Mouse (Mus musculus) midbrain, postnatal 0 days (tissue): ENCODE data around the gene 4931422A03Rik. TPM values are rescaled to one million over a fixed set of nuclear protein-coding genes. Genes with fewer than 3 reads are reported as not detected.
A peak's percentile ranks its signal among the peaks of the same experiment; 100 is the strongest.
"Not testable (repeated sequence)": the region's sequence is repeated elsewhere in the genome, so short reads cannot be mapped to it uniquely, and the experiment has no call there.

ENCODE experiments used
- ATAC-seq: fragments of 200-750 bp; cut with Nextera tagmentation; 2 replicates; pipeline ENCODE4 v1.8.0; 2017; ENCODE audit warnings: moderate number of reproducible peaks, mild to moderate bottlenecking, moderate TSS enrichment, moderate library complexity; ENCODE audit not compliant: low FRiP score
- DNase-seq: peaks from one replicate; pipeline ENCODE4 v3.0.0-alpha.2; 2015; ENCODE audit warnings: low spot score
- H3K27ac ChIP-seq: fragments of 300-500 bp; sonication (generic); 2 replicates; pipeline ENCODE4 v1.5.1; 2014; ENCODE audit warnings: low read depth, mild to moderate bottlenecking, low read length, mixed read lengths
- H3K27me3 ChIP-seq: fragments of 300-500 bp; sonication (generic); 2 replicates; pipeline ENCODE4 v1.6.1; 2014; ENCODE audit warnings: low read length, control low read depth, mixed read lengths; ENCODE audit not compliant: insufficient read depth
- H3K36me3 ChIP-seq: fragments of 300-500 bp; sonication (generic); 2 replicates; pipeline ENCODE4 v1.6.1; 2014; ENCODE audit warnings: low read length, control low read depth, mixed read lengths; ENCODE audit not compliant: insufficient read depth
- H3K4me1 ChIP-seq: fragments of 300-500 bp; sonication (generic); 2 replicates; pipeline ENCODE4 v1.6.1; 2014; ENCODE audit warnings: mild to moderate bottlenecking, control low read depth, antibody characterized with exemption, low read length, mixed read lengths; ENCODE audit not compliant: insufficient read depth
- H3K4me2 ChIP-seq: fragments of 300-500 bp; sonication (generic); 2 replicates; pipeline ENCODE4 v1.6.1; 2014; ENCODE audit warnings: low read depth, mild to moderate bottlenecking, low read length, mixed read lengths; ENCODE audit not compliant: poor library complexity, severe bottlenecking
- H3K4me3 ChIP-seq: fragments of 300-500 bp; sonication (generic); 2 replicates; pipeline ENCODE4 v1.5.1; 2014; ENCODE audit warnings: low read depth, mild to moderate bottlenecking, low read length, moderate library complexity
- H3K9ac ChIP-seq: fragments of 300-500 bp; sonication (generic); replicated peaks from 2 replicates; pipeline ENCODE4 v1.6.1; 2014; ENCODE audit warnings: mild to moderate bottlenecking, low read length, moderate library complexity, mixed read lengths; ENCODE audit not compliant: poor library complexity, severe bottlenecking
- H3K9me3 ChIP-seq: fragments of 300-500 bp; sonication (generic); 2 replicates; pipeline ENCODE4 v1.6.1; 2016; ENCODE audit warnings: low read length, control low read depth
- CTCF ChIP-seq: IDR thresholded peaks from 2 replicates; pipeline ENCODE4 v1.5.1; 2016; ENCODE audit warnings: antibody characterized with exemption, mild to moderate bottlenecking
- WGBS: fragments of 180-500 bp; shearing (Covaris S2); extraction: QIAGEN DNeasy Blood & Tissue Kit; methylation state at CpG from one replicate; pipeline ENCODE4 v1.1.7; 2014; 5-methylcytosine and 5-hydroxymethylcytosine counted together
- polyA plus RNA-seq: library from polyadenylated mRNA; unstranded; fragments of >200 nt; fragmentation: Nextera tagmentation; extraction: Ambion mirVana; gene quantifications from 2 replicates; pipeline ENCODE4 v1.2.1, GENCODE M21; 2015
- total RNA-seq: library from RNA; depleted of rRNA; stranded (reverse); fragments of >200 nt; gene quantifications from 2 replicates; pipeline ENCODE4 v1.2.3, GENCODE M21; 2014

4931422A03Rik gene
- total and polyA plus RNA-seq, 2 experiments from 2014 or later: 2.8 TPM; not detected in 1

GRCm38 (mm10) chr2:103992162-103992561 lies 36.0 kb downstream of the 4931422A03Rik start:
- peak; percentile 76; the same call in 1 of the 2 replicates for ATAC-seq
- peak overlapping the region; percentile 35 for H3K4me2 ChIP-seq
- TF ChIP-seq CTCF: no peak
- H3K9ac ChIP-seq: peak overlapping the region; percentile 55; the same call in 1 of the 2 replicates
- no peaks in the 10 kb centered on the region for H3K9me3 ChIP-seq
- H3K27ac ChIP-seq: peak overlapping the region; percentile 67
- H3K4me3 ChIP-seq: peak overlapping the region; percentile 17; the same call in 1 of the 2 replicates
- H3K27me3 ChIP-seq: no peaks in the 10 kb centered on the region
- 33% methylated on average over 9 of the region's 9 CpGs for WGBS
- DNase-seq: no peak
- no peaks in the 10 kb centered on the region for H3K36me3 ChIP-seq
- 0 out of 2 replicates have a peak, but pooled peaks cover 3% of the 10 kb centered on the region for H3K4me1 ChIP-seq

DNA sequence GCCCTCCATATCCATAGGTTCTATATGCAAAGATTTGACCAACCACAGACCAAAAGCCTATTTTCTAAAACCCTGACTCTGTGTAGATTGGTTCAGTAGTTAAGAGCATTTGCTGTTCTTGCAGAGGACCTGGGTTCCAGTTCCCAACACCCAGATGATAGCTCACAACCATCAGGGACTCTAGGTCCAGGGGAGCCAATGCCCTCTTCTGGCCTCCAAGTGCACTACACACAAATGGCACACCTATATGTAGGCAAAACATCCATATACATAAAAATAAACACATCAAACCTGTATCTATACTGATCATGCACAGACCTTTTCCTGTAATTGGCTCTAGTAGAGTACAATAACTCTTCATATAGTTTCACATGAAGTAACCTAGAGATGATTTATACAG lies 36.9 kb downstream of the 4931422A03Rik start:
- H3K4me3 ChIP-seq: no peak overlapping the region
- H3K27ac ChIP-seq: no peak overlapping the region
- no peak overlapping the region for H3K9ac ChIP-seq
- DNase-seq (no peak), ATAC-seq (no peak)
- no peaks in the 10 kb centered on the region for H3K9me3 ChIP-seq
- H3K4me1 ChIP-seq: 0 out of 2 replicates have a peak, but pooled peaks cover 3% of the 10 kb centered on the region
- TF ChIP-seq CTCF: peak; percentile 35
- no peaks in the 10 kb centered on the region for H3K27me3 ChIP-seq
- H3K4me2 ChIP-seq: no peak overlapping the region
- no peaks in the 10 kb centered on the region for H3K36me3 ChIP-seq

GRCm38 (mm10) chr2:103989724-103990123 lies 38.4 kb downstream of the 4931422A03Rik start:
- no peak for TF ChIP-seq CTCF
- Histone ChIP-seq H3K9ac (no peak overlapping the region), H3K9me3 (no peaks in the 10 kb centered on the region)

DNA sequence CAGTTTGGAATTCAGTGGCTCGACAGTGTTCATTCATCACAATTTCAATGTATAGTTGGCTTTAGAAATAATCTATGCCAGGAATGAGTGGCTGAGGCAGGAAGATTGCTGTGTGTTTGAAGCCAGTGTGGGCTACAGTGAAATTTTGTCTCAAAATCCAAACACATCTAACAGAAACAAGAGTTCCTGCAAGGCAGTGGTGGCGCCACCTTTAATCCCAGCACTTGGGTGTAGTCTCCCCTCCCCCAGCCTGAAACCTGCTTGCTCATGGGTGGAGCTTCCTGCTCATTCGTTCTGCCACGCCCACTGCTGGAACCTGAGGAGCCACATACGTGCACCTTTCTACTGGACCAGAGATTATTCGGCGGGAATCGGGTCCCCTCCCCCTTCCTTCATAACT lies 40.6 kb downstream of the 4931422A03Rik start:
- H3K4me3 ChIP-seq, H3K27me3 ChIP-seq, H3K9ac ChIP-seq, H3K4me2 ChIP-seq, H3K27ac ChIP-seq, DNase-seq, ATAC-seq, H3K4me1 ChIP-seq, H3K36me3 ChIP-seq, H3K9me3 ChIP-seq: not testable (repeated sequence)
- 64% methylated on average over 5 of the region's 8 CpGs for WGBS

More at GRCm38 (mm10) chr2:103989724-103990123, 38.4 kb downstream of the 4931422A03Rik start:
- Histone ChIP-seq H3K4me2 (no peak overlapping the region), H3K36me3 (no peaks in the 10 kb centered on the region), H3K4me3 (no peak overlapping the region), H3K27ac (no peak overlapping the region), H3K4me1 (0 out of 2 replicates have a peak, but pooled peaks cover 3% of the 10 kb centered on the region), H3K27me3 (no peaks in the 10 kb centered on the region)
- whole genome bisulfite sequencing: 85% methylated on average over 6 of the region's 6 CpGs
- ATAC-seq (no peak), DNase-seq (no peak)

- H3K4me2 ChIP-seq: no peak overlapping the region
- WGBS: 81% methylated on average over 10 of the region's 10 CpGs
- no peaks in the 10 kb centered on the region for H3K27me3 ChIP-seq
- no peak for DNase-seq
- no peak for ATAC-seq
- H3K4me1 ChIP-seq: no peaks in the 10 kb centered on the region
- no peak overlapping the region for H3K4me3 ChIP-seq
- TF ChIP-seq CTCF: no peak
- no peak overlapping the region for H3K9ac ChIP-seq
- no peaks in the 10 kb centered on the region for H3K36me3 ChIP-seq
- no peaks in the 10 kb centered on the region for H3K9me3 ChIP-seq
- no peak overlapping the region for H3K27ac ChIP-seq
Observed at GRCm38 (mm10) chr2:103983146-103983545, 45.0 kb downstream of the 4931422A03Rik start.

DNA sequence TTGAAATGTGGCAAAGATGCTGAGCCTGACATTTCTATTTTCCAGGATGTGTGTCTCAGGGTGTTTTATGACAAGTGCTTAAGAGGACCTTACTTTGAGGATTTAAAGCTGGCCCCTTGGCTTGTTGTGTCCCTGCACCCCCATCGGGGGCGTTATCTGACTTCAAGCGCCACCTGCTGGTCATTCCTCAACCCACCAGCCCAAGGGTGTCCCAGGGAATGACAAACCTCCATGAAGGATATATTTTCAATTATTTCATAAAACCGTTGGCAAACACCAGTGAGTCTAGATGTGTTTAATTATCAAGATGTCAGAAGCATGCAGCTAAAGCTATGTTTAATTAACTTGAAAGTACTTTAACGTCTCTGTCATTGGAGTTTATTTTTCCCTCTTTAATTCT lies 45.9 kb downstream of the 4931422A03Rik start:
- Histone ChIP-seq H3K4me2 (no peak overlapping the region), H3K9me3 (no peaks in the 10 kb centered on the region), H3K36me3 (no peaks in the 10 kb centered on the region), H3K27me3 (no peaks in the 10 kb centered on the region), H3K9ac (no peak overlapping the region), H3K4me3 (no peak overlapping the region), H3K27ac (no peak overlapping the region), H3K4me1 (no peaks in the 10 kb centered on the region)
- ATAC-seq: peak; percentile 76; the same call in 1 of the 2 replicates
- peak; percentile 93 for TF ChIP-seq CTCF
- DNase-seq: peak; percentile 88
- WGBS: 8% methylated on average over 5 of the region's 5 CpGs
